Comparison of ENCODE assay signal across 14 mouse cellular contexts in genomic region chr19:10393471-10393870, GRCm38 (mm10). TPM values are rescaled to one million over a fixed set of nuclear protein-coding genes. Genes with fewer than 3 reads are reported as not detected.
DNase-seq lines count a peak whose midpoint lies in the region; ATAC-seq and TF ChIP-seq lines count a peak whose summit lies in the region.
"Had no signal": no experiment of that assay in that cellular context is flagged by ENCODE, and none has a peak within 500 bp of the region (broad histone marks: within the 10 kb centered on the region; RNA-seq: fewer than 3 reads in every experiment).

No protein-coding gene starts in this region.

- no peak overlapping the region for H3K4me3 ChIP-seq in heart, embryonic 12.5 days
- peak overlapping the region; percentile 47 for H3K4me3 ChIP-seq in layer of hippocampus, adult 2 months
- H3K4me3 ChIP-seq in hindbrain, embryonic 16.5 days (ENCODE audit: low read length) = no peak overlapping the region
- H3K4me3 ChIP-seq: heart, embryonic 13.5 days; liver, embryonic 12.5 days had no signal

- H3K27ac ChIP-seq in heart, embryonic 12.5 days (ENCODE audit: poor library complexity, severe bottlenecking) = no peak overlapping the region
- peak overlapping the region; percentile 87 for H3K27ac ChIP-seq in layer of hippocampus, adult 2 months
- no peak overlapping the region for H3K27ac ChIP-seq in hindbrain, embryonic 16.5 days (ENCODE audit: low read depth, low read length)
- H3K27ac ChIP-seq: heart, embryonic 13.5 days; liver, embryonic 12.5 days had no signal

- no peaks in the 10 kb centered on the region for H3K9me3 ChIP-seq in heart, embryonic 12.5 days (replicated peaks)
- H3K9me3 ChIP-seq in hindbrain, embryonic 16.5 days (ENCODE audit: control insufficient read depth, low read length) = no peaks in the 10 kb centered on the region
- H3K9me3 ChIP-seq: heart, embryonic 13.5 days; liver, embryonic 12.5 days had no signal

- 83% methylated on average over 6 of the region's 6 CpGs for WGBS in heart, embryonic 12.5 days
- 88% methylated on average over 6 of the region's 6 CpGs for WGBS in hindbrain, embryonic 16.5 days

- peaks cover 47% of the 10 kb centered on the region for H3K27me3 ChIP-seq in heart, embryonic 12.5 days (replicated peaks)
- no peaks in the 10 kb centered on the region for H3K27me3 ChIP-seq in hindbrain, embryonic 16.5 days (replicated peaks; ENCODE audit: control insufficient read depth, insufficient read depth, low read length)

- H3K4me1 ChIP-seq in heart, embryonic 12.5 days (replicated peaks) = peaks cover 22% of the 10 kb centered on the region
- H3K4me1 ChIP-seq in hindbrain, embryonic 16.5 days (ENCODE audit: control insufficient read depth, insufficient read depth, low read depth, low read length) = peaks cover 31% of the 10 kb centered on the region

- peak; percentile 65 to 69 for DNase-seq in heart, adult 18-20 months
- no peak for DNase-seq in layer of hippocampus, adult 2 months (ENCODE audit: low spot score in 2 of 2)
- DNase-seq in layer of hippocampus, adult 11-12 months (ENCODE audit: low spot score) = no peak
- DNase-seq in cerebellum, adult 9-10 months = peak; percentile 80
- no peak for DNase-seq in right cerebral cortex, postnatal 14 days
- DNase-seq in urinary bladder, postnatal 10 days (ENCODE audit: low spot score) = no peak

- no peak overlapping the region for H3K9ac ChIP-seq in heart, embryonic 12.5 days
- 0 out of 2 replicates have a peak overlapping the region, but pooled peaks have one; percentile 15 for H3K9ac ChIP-seq in hindbrain, embryonic 16.5 days (ENCODE audit: low read depth, low read length)
- H3K9ac ChIP-seq: heart, embryonic 13.5 days; liver, embryonic 12.5 days had no signal

- H3K4me2 ChIP-seq in heart, embryonic 12.5 days = no peak overlapping the region
- peak overlapping the region; percentile 40 for H3K4me2 ChIP-seq in hindbrain, embryonic 16.5 days (ENCODE audit: low read length)
- H3K4me2 ChIP-seq: heart, embryonic 13.5 days; liver, embryonic 12.5 days had no signal

- no peak for TF ChIP-seq CTCF in layer of hippocampus, adult 2 months (conservative IDR thresholded peaks at IDR 0.05)

- no peaks in the 10 kb centered on the region for H3K36me3 ChIP-seq in heart, embryonic 12.5 days
- H3K36me3 ChIP-seq in hindbrain, embryonic 16.5 days (ENCODE audit: control insufficient read depth, insufficient read depth, low read length) = no peaks in the 10 kb centered on the region
- H3K36me3 ChIP-seq: heart, embryonic 13.5 days; liver, embryonic 12.5 days had no signal

- ATAC-seq in heart, embryonic 12.5 days (ENCODE audit: insufficient number of reproducible peaks, low FRiP score) = no peak
- ATAC-seq in hindbrain, embryonic 16.5 days = no peak
- ATAC-seq: CD4-positive, CD25-positive, alpha-beta regulatory T cell, adult 4 months; intestine, postnatal 0 days; liver, embryonic 12.5 days; Patski had no signal

RNA-seq across cellular contexts. Expression of gene Syt7, which starts 4.6 kb away (rescaled TPM):
- 10 to 100 TPM; 35.5 to 37.1 TPM for total RNA-seq in heart, adult 18-20 months (2021)
- 0.59 and 1.3 TPM in 2 replicates for polyA plus RNA-seq in heart, embryonic 12.5 days (2016; fragmentation: Nextera tagmentation; extraction: Ambion mirVana)
- 100 to 1,000 TPM; 315 to 321 TPM for total RNA-seq in layer of hippocampus, adult 2 months (2021)
- polyA plus RNA-seq in hindbrain, embryonic 16.5 days (2015; fragmentation: Nextera tagmentation; extraction: Ambion mirVana) = 8.8 and 10.3 TPM in 2 replicates
- total RNA-seq: monocyte, adult 5-6 weeks had no signal
- polyA plus RNA-seq: CD4-positive, CD25-positive, alpha-beta regulatory T cell, adult 4 months had no signal

Comparison
In these comparisons a context has a peak if more than half of its experiments do, and no peak if none do; other contexts are left out.
1. DNase-seq: peak in heart, adult 18-20 months (2 of 2) and cerebellum, adult 9-10 months (single experiment); none in layer of hippocampus, adult 2 months (0 of 2), layer of hippocampus, adult 11-12 months (single experiment), right cerebral cortex, postnatal 14 days (single experiment) and urinary bladder, postnatal 10 days (single experiment).
2. RNA of gene Syt7, which starts 4.6 kb away (total RNA-seq): 315 to 321 TPM in layer of hippocampus, adult 2 months; 35.5 to 37.1 TPM in heart, adult 18-20 months; every median in the first group is over 4 times any median in the second.